In the genomic region with DNA sequence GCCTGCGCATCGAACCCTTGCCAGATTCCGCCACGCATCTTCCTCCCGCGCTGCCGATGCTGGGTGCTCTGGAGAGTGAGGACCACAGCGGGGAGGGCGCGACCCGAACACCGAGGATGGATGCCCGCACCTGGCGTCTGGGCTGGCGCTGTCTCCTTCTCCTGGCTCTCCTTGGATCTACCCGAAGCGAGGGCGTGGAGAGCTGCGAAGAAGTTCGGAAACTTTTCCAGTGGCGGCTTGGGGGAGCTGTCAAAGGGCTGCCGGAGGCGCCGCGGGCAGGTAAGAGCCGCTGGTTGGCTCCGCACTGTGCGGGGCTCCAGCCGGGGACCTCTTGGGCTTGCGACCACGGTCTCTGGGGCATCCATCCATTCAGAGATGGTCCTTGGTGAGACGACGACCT, we compare ENCODE assay signal across 8 mouse cellular contexts. TPM values are rescaled to one million over a fixed set of nuclear protein-coding genes. Genes with fewer than 3 reads are reported as not detected.
A peak's percentile ranks its signal among the peaks of the same experiment; 100 is the strongest.
DNase-seq lines count a peak whose midpoint lies in the region; ATAC-seq and TF ChIP-seq lines count a peak whose summit lies in the region.

No protein-coding gene starts in this region.

- WGBS in kidney, adult 2 months, result 2% methylated on average over 33 of the region's 33 CpGs
- WGBS in heart, embryonic 15.5 days, result under 1% methylated on average over 29 of the region's 33 CpGs
- 1% methylated on average over 30 of the region's 33 CpGs for WGBS in limb, embryonic 14.5 days
- under 1% methylated on average over 33 of the region's 33 CpGs for WGBS in neural tube, embryonic 12.5 days

- ATAC-seq in heart, embryonic 15.5 days (replicated peaks; ENCODE audit: insufficient number of reproducible peaks, insufficient read depth, low FRiP score, low read depth), result peak; percentile 41; the same call in 1 of the 2 replicates
- no peak; the same call in 1 of the 2 replicates for ATAC-seq in limb, embryonic 14.5 days (ENCODE audit: low FRiP score, low read depth)
- ATAC-seq in neural tube, embryonic 12.5 days (ENCODE audit: low FRiP score, low read depth), result peak; percentile 64

- H3K9me3 ChIP-seq in heart, embryonic 15.5 days (replicated peaks), result no peaks in the 10 kb centered on the region
- no peaks in the 10 kb centered on the region for H3K9me3 ChIP-seq in limb, embryonic 14.5 days (ENCODE audit: control insufficient read depth, low read length)
- H3K9me3 ChIP-seq in neural tube, embryonic 12.5 days, result no peaks in the 10 kb centered on the region

- TF ChIP-seq CTCF in kidney, adult 2 months (conservative IDR thresholded peaks at IDR 0.05; ENCODE audit: insufficient read depth, insufficient read length, low read depth, low read length), result no peak

- H3K4me1 ChIP-seq in kidney, adult 2 months (ENCODE audit: control insufficient read depth, insufficient read depth, low read length), result no peaks in the 10 kb centered on the region
- peaks cover 12% of the 10 kb centered on the region for H3K4me1 ChIP-seq in heart, embryonic 15.5 days (replicated peaks)
- no peaks in the 10 kb centered on the region for H3K4me1 ChIP-seq in limb, embryonic 14.5 days (ENCODE audit: control insufficient read depth, insufficient read depth, low read length)
- H3K4me1 ChIP-seq in neural tube, embryonic 12.5 days, result peaks cover 6% of the 10 kb centered on the region; the same call in 1 of the 2 replicates

- H3K4me2 ChIP-seq in heart, embryonic 15.5 days, result peak overlapping the region; percentile 98
- peak overlapping the region; percentile 75 for H3K4me2 ChIP-seq in limb, embryonic 14.5 days (replicated peaks; ENCODE audit: low read depth, low read length, severe bottlenecking)
- H3K4me2 ChIP-seq in neural tube, embryonic 12.5 days (replicated peaks), result peak overlapping the region; percentile 90

- DNase-seq in kidney, adult 2 months, result peak; percentile 10
- DNase-seq in kidney, adult 18-20 months, result no peak
- peak; percentile 30 for DNase-seq in brain, adult 2 months (ENCODE audit: low read depth, low spot score)
- no peak for DNase-seq in limb, embryonic 14.5 days (ENCODE audit: low spot score)
- DNase-seq in layer of hippocampus, adult 9-11 months, result no peak
- no peak for DNase-seq in thymus, adult 18-20 months

- TF ChIP-seq POLR2A in kidney, adult 2 months (IDR thresholded peaks at IDR 0.05; ENCODE audit: low read depth, low read length), result no peak
- TF ChIP-seq POLR2A in limb, embryonic 14.5 days (IDR thresholded peaks at IDR 0.05; ENCODE audit: borderline replicate concordance, extremely low read depth, insufficient read depth, insufficient read length), result no peak

- peak overlapping the region; percentile 50 for H3K9ac ChIP-seq in heart, embryonic 15.5 days
- peak overlapping the region; percentile 44 for H3K9ac ChIP-seq in limb, embryonic 14.5 days (ENCODE audit: low read depth, low read length, severe bottlenecking)
- H3K9ac ChIP-seq in neural tube, embryonic 12.5 days, result peak overlapping the region; percentile 67

- H3K4me3 ChIP-seq in kidney, adult 2 months (ENCODE audit: insufficient read depth, low read depth, low read length), result peak overlapping the region; percentile 77
- H3K4me3 ChIP-seq in heart, embryonic 15.5 days, result peak overlapping the region; percentile 75
- H3K4me3 ChIP-seq in limb, embryonic 14.5 days (replicated peaks; ENCODE audit: low read length), result peak overlapping the region; percentile 54
- H3K4me3 ChIP-seq in neural tube, embryonic 12.5 days, result peak overlapping the region; percentile 65

- H3K27me3 ChIP-seq in kidney, adult 2 months (replicated peaks; ENCODE audit: control insufficient read depth, insufficient read depth, low read length), result peaks cover 2% of the 10 kb centered on the region; the same call in 1 of the 2 replicates
- H3K27me3 ChIP-seq in heart, embryonic 15.5 days, result peaks cover 39% of the 10 kb centered on the region
- peaks cover 24% of the 10 kb centered on the region; the same call in 1 of the 2 replicates for H3K27me3 ChIP-seq in limb, embryonic 14.5 days (ENCODE audit: control insufficient read depth, insufficient read depth, low read length)
- H3K27me3 ChIP-seq in neural tube, embryonic 12.5 days (replicated peaks), result peaks cover 25% of the 10 kb centered on the region

- H3K27ac ChIP-seq in kidney, adult 2 months (ENCODE audit: insufficient read depth, low read depth, low read length), result no peak overlapping the region
- H3K27ac ChIP-seq in heart, embryonic 15.5 days, result no peak overlapping the region
- no peak overlapping the region for H3K27ac ChIP-seq in limb, embryonic 14.5 days (replicated peaks; ENCODE audit: low read depth, low read length)
- no peak overlapping the region for H3K27ac ChIP-seq in neural tube, embryonic 12.5 days

- H3K36me3 ChIP-seq in kidney, adult 2 months (ENCODE audit: control insufficient read depth, insufficient read depth, low read length), result no peaks in the 10 kb centered on the region
- no peaks in the 10 kb centered on the region for H3K36me3 ChIP-seq in heart, embryonic 15.5 days
- no peaks in the 10 kb centered on the region for H3K36me3 ChIP-seq in limb, embryonic 14.5 days (ENCODE audit: control insufficient read depth, insufficient read depth, low read length)
- no peaks in the 10 kb centered on the region for H3K36me3 ChIP-seq in neural tube, embryonic 12.5 days

RNA-seq across cellular contexts. Expression of a gene that starts 0.5 kb away (rescaled TPM):
- 0.69 and 1.0 TPM in 2 replicates for polyA plus RNA-seq in kidney, adult 2 months (2012; rRNA removed)
- 0.06 and 0.29 TPM in 2 replicates for polyA plus RNA-seq in heart, embryonic 15.5 days (2015; fragmentation: Nextera tagmentation; extraction: Ambion mirVana)
- polyA plus RNA-seq in limb, embryonic 14.5 days (2012; rRNA removed), result 0.78 and 1.1 TPM in 2 replicates
- polyA plus RNA-seq in limb, embryonic 14.5 days (2014; fragmentation: Nextera tagmentation; extraction: Ambion mirVana), result 1.4 and 1.8 TPM in 2 replicates
- polyA plus RNA-seq in neural tube, embryonic 12.5 days (2016; fragmentation: Nextera tagmentation; extraction: Ambion mirVana), result 1.4 and 1.8 TPM in 2 replicates

Comparison
In these comparisons a context has a peak if more than half of its experiments do, and no peak if none do; other contexts are left out.
1. DNase-seq: peak in kidney, adult 2 months (single experiment) and brain, adult 2 months (single experiment); none in kidney, adult 18-20 months (single experiment), limb, embryonic 14.5 days (single experiment), layer of hippocampus, adult 9-11 months (single experiment) and thymus, adult 18-20 months (0 of 2).
2. Peak in every context shown above with its lines, with median percentiles within 50 percentile points of each other: H3K4me3 ChIP-seq, H3K4me2 ChIP-seq and H3K9ac ChIP-seq.